Mouse (Mus musculus) embryo, embryonic 9.5 days (tissue): ENCODE measurements at regions not wholly inside any gene's neighbourhood (a gene's known extent, or its start where the extent isn't known, plus 50 kb on each side); places are given as distances from the start of the nearest gene placed in this dataset.

Experiments used
- DNase-seq: peaks from one replicate; pipeline ENCODE4 v3.0.0-alpha.2; 2017; ENCODE audit errors: extremely low spot score

GRCm38 (mm10) chr7:69577754-69578153, 788.8 kb downstream of the Nr2f2 start:
- no peak for DNase-seq

- DNase-seq = no peak
Observed at GRCm38 (mm10) chr7:69576596-69576995, 789.9 kb downstream of the Nr2f2 start.

DNA sequence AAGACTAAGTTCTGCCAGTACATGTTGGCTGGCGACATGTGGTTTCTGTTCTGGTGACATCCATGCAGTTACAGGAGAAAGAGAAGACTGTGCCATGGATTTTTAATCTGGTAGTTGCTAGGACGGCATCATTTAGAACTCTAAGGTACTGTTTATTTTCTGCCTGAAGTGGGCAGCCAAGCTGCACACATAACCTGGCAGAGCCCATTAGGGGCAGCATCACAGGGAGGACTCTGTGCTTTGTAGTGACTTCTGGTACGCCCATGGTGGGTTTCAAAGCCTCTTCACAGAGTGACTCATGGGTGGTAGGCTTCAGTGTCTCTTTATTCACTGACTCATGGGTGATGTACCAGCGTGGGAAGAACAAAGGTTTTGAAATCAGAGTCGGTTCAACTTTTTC, 792.8 kb downstream of the Nr2f2 start:
- no peak for DNase-seq

GRCm38 (mm10) chr7:69572626-69573394, 793.7 kb downstream of the Nr2f2 start:
- no peak for DNase-seq

DNA sequence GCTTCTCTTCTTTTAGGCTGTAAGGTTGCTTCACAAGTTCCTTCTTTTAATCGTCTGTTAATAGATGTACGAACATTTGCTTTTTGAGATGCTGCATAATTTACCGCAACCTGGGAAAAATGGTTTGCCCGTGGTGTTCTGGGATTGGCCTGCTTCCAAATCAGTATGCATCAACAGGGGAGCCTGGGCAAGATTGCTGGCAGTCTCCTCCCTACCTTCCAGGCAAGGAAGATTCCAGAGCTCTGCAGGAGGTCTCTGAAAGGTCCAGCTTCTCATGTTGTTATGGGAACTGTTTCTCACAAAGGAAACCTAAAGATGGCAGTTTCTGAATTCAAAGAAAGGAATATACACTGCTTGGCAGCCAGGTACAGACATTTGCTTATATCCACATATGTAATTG, 799.6 kb downstream of the Nr2f2 start:
- no peak for DNase-seq

DNA sequence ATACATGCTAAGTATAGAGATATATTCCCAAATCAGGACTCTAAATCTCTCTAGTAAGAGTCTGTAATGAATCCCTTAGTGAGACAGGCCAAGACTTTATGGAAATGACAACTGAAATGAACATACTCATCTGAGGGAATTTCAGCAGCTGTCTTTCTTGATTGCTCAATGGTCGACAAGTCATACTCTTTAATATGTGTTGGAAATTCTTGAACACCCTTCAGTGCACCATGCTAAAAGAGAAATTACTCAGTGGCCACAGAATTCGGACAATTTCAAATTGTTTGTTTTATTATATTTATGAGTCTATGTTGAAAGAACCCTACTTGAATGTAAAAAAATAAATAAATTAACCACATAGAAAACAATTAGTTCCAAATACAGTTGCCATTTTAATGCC, 802.1 kb downstream of the Nr2f2 start:
- DNase-seq = no peak

DNA sequence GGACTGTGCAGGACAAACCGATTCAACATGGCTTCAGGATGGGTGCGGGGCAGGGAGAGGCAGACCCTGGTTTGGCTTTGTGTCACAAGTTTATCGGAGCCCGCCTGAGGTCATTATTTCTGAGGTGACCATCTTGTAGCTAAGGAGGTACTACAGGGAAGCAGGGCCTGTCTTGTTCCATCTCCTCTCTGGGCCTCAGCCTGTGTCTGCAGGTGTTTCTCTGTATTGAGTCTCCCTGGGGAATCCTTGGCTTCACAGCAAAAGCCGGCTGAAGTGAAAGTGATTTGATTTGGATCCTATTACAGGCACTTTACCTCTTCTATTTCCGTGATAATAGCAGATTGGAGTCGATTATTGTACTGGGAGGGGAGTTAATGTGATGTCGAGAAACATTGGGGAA, 805.7 kb upstream of the Arrdc4 start:
- DNase-seq = no peak

GRCm38 (mm10) chr7:69553981-69554380, 804.9 kb upstream of the Arrdc4 start:
- no peak for DNase-seq

GRCm38 (mm10) chr7:69536072-69536471, 787.0 kb upstream of the Arrdc4 start:
- no peak for DNase-seq

GRCm38 (mm10) chr7:69513966-69514365, 764.9 kb upstream of the Arrdc4 start:
- no peak for DNase-seq

DNA sequence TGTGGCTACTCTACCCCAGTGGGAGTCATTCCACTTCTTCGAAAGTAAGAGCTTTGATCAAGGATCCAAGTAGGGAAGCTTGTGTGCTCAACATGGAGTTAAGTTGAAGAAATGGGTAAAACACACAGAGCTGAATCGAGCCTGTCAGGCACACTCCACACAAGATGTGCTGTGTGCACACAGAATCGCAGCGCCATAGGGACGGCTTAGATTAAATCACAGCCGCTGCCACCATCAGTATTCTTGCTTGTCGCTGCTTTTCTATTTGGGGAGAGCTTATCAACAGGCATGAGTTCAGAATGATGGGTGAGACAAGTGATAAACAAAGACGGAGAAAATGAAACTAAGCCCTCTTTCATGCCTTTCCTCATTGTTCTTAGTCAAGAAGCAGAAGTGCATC, 761.3 kb upstream of the Arrdc4 start:
- no peak for DNase-seq

DNA sequence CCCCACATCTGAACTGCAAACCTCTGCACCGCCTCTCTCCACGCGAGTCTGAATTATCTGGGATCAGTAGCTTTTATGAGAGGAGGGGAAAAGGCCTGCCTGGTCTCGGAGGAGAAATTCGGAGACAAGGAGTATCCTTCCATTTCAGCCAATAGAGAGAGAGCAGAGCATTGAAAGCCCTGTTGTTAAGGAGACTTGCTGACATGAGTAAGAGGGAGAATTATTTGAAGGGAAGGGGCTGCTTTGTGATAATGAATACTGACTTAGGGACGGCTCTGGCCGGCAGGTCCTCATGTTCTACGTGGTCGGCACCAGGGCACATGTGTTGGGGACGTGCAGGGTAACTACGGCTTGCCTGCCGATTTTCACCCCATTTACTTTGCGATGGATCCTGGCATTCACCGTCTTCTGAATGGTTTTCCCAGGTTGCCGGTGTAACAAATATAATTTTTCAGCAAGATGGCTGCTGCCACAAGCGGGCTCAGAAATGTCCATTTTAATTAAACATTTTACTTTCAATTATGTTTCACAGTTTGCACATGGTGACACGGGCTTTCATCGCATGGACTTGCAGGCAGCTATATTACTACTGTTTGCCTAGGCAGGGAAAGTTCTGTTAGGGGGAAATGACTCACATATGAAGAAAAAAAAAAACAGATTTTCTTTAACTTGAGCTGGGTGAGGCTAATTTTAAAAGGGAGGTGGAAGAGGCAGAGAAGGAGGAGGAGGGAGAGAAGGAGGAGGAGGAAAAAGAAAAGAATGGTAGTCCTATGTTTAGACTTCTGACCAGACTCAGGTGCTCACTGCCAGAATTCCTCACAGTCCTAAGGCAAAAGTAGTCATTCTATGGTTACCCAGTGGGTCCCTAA, 744.3 kb upstream of the Arrdc4 start:
- peak; percentile 4 for DNase-seq

DNA sequence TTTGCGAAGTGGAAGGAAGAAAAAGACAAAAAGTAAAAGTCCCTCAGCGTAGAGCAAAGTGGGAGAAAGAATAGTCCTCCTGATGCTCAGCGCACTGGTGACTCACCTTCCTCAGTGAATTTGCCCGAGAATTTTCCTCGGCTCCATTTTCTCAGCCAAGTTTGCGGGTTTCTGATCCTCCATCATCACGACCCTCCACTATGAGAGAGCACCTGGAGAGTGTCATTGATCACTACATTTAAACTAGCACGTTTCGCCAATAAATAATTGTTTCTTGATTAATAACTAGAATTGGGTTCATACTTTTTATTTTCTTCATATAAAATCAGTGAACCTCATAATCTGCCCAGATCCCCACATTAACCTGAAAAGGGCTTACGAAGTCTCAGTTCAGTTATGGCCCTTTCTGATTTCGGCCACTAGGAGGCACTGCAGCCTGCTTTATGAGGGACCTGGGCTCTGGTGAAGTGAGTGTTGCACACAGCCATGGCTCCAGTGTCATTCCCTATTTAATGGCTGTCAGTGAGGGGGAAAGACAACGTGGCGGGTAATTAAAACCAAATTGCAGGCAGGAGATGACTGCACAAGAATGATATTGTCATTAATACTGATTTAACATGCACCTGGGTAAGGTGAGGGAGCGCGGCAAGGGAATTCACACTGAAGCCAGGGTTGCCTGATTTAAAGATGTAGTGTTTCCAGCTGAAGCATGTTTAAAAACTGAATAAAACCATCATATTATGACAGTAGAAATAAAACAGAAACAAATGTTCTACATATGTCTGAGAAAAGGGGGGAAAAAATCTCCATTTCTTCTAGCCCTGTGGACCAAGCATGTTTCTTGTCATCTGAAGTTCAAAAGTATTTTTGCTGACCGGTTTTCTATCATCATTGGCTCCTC, 741.8 kb upstream of the Arrdc4 start:
- DNase-seq = peak; percentile 82

DNA sequence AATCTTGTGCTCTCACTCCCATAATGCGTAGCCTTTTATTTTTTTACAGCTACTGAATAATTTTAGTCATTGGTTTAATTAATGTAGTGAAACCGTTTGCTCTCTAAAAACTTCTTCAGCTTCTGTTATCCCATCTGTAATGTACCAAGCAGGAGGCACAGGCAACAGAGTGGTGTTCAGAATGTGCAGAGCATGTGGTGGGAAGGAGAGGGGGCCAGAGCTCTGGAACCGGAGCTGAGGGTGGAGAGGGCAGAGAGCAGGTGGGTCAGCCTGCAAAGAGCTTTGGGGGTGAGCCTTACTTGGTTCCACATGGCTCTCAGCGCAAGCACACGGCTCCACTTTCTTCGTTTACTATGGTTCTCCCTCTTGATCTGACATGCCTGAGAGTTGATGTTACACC, 739.6 kb upstream of the Arrdc4 start:
- no peak for DNase-seq

DNA sequence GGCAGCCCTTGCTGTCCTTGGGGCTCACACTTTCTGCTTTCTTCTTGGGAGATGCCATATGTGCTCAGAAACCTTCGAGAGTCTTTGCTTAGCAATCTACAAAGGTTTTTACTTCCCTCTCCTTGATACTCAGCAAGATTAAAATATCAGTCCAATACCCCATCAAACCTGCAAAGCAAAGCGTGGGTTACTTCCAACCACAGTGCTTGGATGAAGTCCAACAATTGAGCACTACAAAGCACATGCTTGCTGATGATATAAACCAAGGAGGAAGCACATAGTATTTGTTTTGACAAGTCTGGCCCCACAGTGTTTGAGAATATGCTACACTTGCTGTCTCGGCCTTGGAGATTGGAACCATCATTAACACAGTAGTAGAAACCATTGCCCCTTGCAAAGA, 738.1 kb upstream of the Arrdc4 start:
- no peak for DNase-seq

GRCm38 (mm10) chr7:69484552-69484951, 735.5 kb upstream of the Arrdc4 start:
- DNase-seq = no peak
